Mouse (Mus musculus): Measurements from ENCODE around the gene Ccdc60. TPM values are rescaled to one million over a fixed set of nuclear protein-coding genes. Genes with fewer than 3 reads are reported as not detected.

Gene Ccdc60
- polyA plus RNA-seq, 1 experiment from 2014 or later: 1.8 TPM

GRCm38 (mm10) chr5:116293501-116293900 lies 4.7 kb upstream of the Ccdc60 start:
- H3K4me3 ChIP-seq (replicated peaks): no peak overlapping the region
- H3K4me1 ChIP-seq (replicated peaks): peaks cover 8% of the 10 kb centered on the region
- ATAC-seq: no peak
- 81% methylated on average over 5 of the region's 5 CpGs for WGBS
- no peaks in the 10 kb centered on the region for H3K36me3 ChIP-seq
- no peaks in the 10 kb centered on the region for H3K27me3 ChIP-seq (replicated peaks)
- H3K9me3 ChIP-seq: no peaks in the 10 kb centered on the region
- no peak overlapping the region for H3K4me2 ChIP-seq (replicated peaks)
- no peak overlapping the region for H3K27ac ChIP-seq
- no peak overlapping the region for H3K9ac ChIP-seq

DNA sequence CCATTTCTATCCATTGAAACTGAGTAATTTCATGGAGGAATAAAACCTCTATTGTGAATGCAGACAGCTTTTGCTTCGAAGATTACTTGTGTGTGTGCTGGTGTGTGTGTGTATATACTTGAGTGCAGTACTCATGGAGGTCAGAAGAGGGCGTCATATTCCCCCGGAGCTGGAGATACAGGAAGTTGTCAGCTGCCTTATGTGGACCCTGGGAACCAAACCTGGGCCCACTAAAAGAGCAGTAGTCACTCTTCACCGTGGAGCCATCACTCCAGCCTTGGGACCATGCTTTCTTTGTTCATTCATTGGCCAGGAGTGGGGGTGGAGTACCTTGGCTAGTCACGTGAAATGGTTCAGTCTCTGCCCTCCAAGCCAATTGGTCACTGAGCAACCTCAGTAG lies 1.8 kb upstream of the Ccdc60 start:
- Histone ChIP-seq H3K4me1 (replicated peaks) (peaks cover 10% of the 10 kb centered on the region), H3K36me3 (no peaks in the 10 kb centered on the region), H3K27me3 (replicated peaks) (no peaks in the 10 kb centered on the region), H3K4me2 (replicated peaks) (no peak overlapping the region), H3K9me3 (no peaks in the 10 kb centered on the region), H3K27ac (no peak overlapping the region), H3K4me3 (replicated peaks) (no peak overlapping the region), H3K9ac (no peak overlapping the region)
- WGBS: 92% methylated on average over 5 of the region's 5 CpGs
- ATAC-seq: no peak

- Histone ChIP-seq H3K27ac (no peak overlapping the region), H3K9ac (no peak overlapping the region), H3K4me2 (replicated peaks) (peak overlapping the region; percentile 50), H3K4me3 (replicated peaks) (no peak overlapping the region), H3K27me3 (replicated peaks) (no peaks in the 10 kb centered on the region), H3K36me3 (no peaks in the 10 kb centered on the region), H3K4me1 (replicated peaks) (peaks cover 12% of the 10 kb centered on the region), H3K9me3 (no peaks in the 10 kb centered on the region)
- ATAC-seq: peak; percentile 22; the same call in 1 of the 2 replicates
- WGBS: 10% methylated on average over 9 of the region's 9 CpGs
Observed at GRCm38 (mm10) chr5:116289897-116290296, 1.1 kb upstream of the Ccdc60 start.

DNA sequence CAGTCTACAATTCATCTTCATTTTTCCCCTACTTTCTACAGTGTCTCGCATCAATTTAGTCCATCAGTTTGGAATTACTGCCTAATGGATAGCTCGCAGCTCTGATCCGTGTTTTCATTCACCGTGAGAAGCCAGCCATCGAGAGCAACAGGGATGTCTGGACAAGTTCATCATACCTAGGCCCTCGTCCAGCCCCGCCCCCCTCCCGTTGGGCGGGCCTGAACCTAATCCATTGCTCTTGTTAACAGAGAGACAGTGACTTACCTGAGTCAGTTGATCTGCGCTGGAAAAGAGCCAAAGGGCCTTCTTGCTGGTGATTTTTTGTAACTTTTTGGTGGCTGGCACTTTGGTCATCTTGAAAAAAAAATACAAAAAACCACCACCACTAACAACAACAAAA lies 602 bp downstream of the Ccdc60 start:
- 40% methylated on average over 10 of the region's 10 CpGs for WGBS
- no peak overlapping the region for H3K4me3 ChIP-seq (replicated peaks)
- no peaks in the 10 kb centered on the region for H3K36me3 ChIP-seq
- H3K9me3 ChIP-seq: no peaks in the 10 kb centered on the region
- H3K9ac ChIP-seq: no peak overlapping the region
- ATAC-seq: no peak
- no peaks in the 10 kb centered on the region for H3K27me3 ChIP-seq (replicated peaks)
- H3K4me1 ChIP-seq (replicated peaks): peaks cover 12% of the 10 kb centered on the region
- no peak overlapping the region for H3K27ac ChIP-seq
- H3K4me2 ChIP-seq (replicated peaks): peak overlapping the region; percentile 7; the same call in 1 of the 2 replicates

- Histone ChIP-seq H3K4me2 (replicated peaks) (0 out of 2 replicates have a peak overlapping the region, but pooled peaks have one; percentile 33), H3K36me3 (no peaks in the 10 kb centered on the region), H3K27ac (no peak overlapping the region), H3K9me3 (no peaks in the 10 kb centered on the region), H3K27me3 (replicated peaks) (no peaks in the 10 kb centered on the region), H3K4me1 (replicated peaks) (peaks cover 12% of the 10 kb centered on the region), H3K9ac (no peak overlapping the region), H3K4me3 (replicated peaks) (no peak overlapping the region)
- WGBS: 25% methylated on average over 15 of the region's 15 CpGs
- peak; percentile 66 for ATAC-seq
Observed at GRCm38 (mm10) chr5:116285532-116286176, 3.1 kb downstream of the Ccdc60 start.

DNA sequence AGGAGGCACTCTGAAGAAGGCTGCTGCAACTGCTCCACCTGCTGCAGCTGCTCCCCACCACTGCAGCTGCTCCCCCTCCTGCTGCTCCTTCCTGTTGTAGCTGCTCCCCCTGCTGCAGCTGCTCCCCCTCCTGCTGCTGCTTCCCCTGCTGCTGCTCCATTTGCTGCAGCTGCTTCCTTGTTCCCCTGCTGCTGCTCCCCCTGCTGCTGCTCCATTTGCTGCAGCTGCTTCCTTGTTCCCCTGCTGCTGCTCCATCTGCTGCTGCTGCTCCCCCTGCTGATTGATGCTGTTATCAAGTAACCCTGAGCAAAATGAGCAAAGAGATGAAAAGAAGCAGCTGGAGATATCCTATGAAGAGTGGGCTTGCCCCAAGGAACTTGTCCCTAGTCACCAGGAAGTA lies 8.3 kb downstream of the Ccdc60 start:
- Histone ChIP-seq H3K9me3 (no peaks in the 10 kb centered on the region), H3K27me3 (replicated peaks) (no peaks in the 10 kb centered on the region), H3K27ac (no peak overlapping the region), H3K36me3 (no peaks in the 10 kb centered on the region), H3K4me3 (replicated peaks) (no peak overlapping the region), H3K4me1 (replicated peaks) (0 out of 2 replicates have a peak, but pooled peaks cover 2% of the 10 kb centered on the region), H3K9ac (no peak overlapping the region), H3K4me2 (replicated peaks) (no peak overlapping the region)
- ATAC-seq: no peak

- H3K27ac ChIP-seq: no peak overlapping the region
- no peaks in the 10 kb centered on the region for H3K4me1 ChIP-seq (replicated peaks)
- no peak overlapping the region for H3K4me3 ChIP-seq (replicated peaks)
- H3K27me3 ChIP-seq (replicated peaks): no peaks in the 10 kb centered on the region
- no peak overlapping the region for H3K4me2 ChIP-seq (replicated peaks)
- no peak for ATAC-seq
- 87% methylated on average over 17 of the region's 17 CpGs for WGBS
- H3K9me3 ChIP-seq: no peaks in the 10 kb centered on the region
- no peak overlapping the region for H3K9ac ChIP-seq
- no peaks in the 10 kb centered on the region for H3K36me3 ChIP-seq
Observed at GRCm38 (mm10) chr5:116278436-116278918, 10.3 kb downstream of the Ccdc60 start.

DNA sequence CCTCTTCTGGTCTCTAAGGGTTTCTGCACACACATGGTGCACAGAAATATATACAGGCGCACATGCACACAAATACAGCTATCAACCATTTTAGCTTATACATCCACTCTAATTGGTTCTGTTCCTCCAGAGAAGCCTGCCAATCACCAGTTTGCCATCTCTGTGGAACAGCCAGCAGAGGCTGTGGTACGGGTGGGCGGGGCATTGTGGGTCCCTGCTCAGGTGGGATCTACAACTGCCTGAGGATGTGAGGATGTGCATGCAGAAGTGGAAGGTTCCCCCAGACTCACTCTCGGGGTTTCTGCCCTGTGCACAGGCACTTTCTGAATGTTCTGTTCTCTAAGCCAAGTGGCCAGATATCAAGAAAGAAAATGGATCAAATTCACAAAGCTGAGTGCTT lies 10.8 kb downstream of the Ccdc60 start:
- Histone ChIP-seq H3K9ac (no peak overlapping the region), H3K27ac (no peak overlapping the region), H3K4me3 (replicated peaks) (no peak overlapping the region), H3K4me2 (replicated peaks) (no peak overlapping the region), H3K9me3 (no peaks in the 10 kb centered on the region), H3K36me3 (no peaks in the 10 kb centered on the region), H3K4me1 (replicated peaks) (no peaks in the 10 kb centered on the region), H3K27me3 (replicated peaks) (no peaks in the 10 kb centered on the region)
- 95% methylated on average over 4 of the region's 4 CpGs for WGBS
- ATAC-seq: no peak

- H3K4me1 ChIP-seq (replicated peaks): no peaks in the 10 kb centered on the region; the same call in 1 of the 2 replicates
- H3K36me3 ChIP-seq: no peaks in the 10 kb centered on the region
Observed at GRCm38 (mm10) chr5:116274818-116275217, 14.0 kb downstream of the Ccdc60 start.

GRCm38 (mm10) chr5:116274365-116274764 lies 14.4 kb downstream of the Ccdc60 start:
- 55% methylated on average over 5 of the region's 5 CpGs for WGBS
- Histone ChIP-seq H3K27me3 (replicated peaks) (no peaks in the 10 kb centered on the region), H3K4me3 (replicated peaks) (no peak overlapping the region), H3K9me3 (no peaks in the 10 kb centered on the region), H3K27ac (peak overlapping the region; percentile 32; the same call in 1 of the 2 replicates), H3K4me1 (replicated peaks) (no peaks in the 10 kb centered on the region; the same call in 1 of the 2 replicates), H3K36me3 (no peaks in the 10 kb centered on the region), H3K9ac (no peak overlapping the region), H3K4me2 (replicated peaks) (no peak overlapping the region)
- ATAC-seq: no peak

More at GRCm38 (mm10) chr5:116274818-116275217, 14.0 kb downstream of the Ccdc60 start:
- ATAC-seq: no peak
- Histone ChIP-seq H3K4me3 (replicated peaks) (no peak overlapping the region), H3K9me3 (no peaks in the 10 kb centered on the region), H3K4me2 (replicated peaks) (no peak overlapping the region), H3K27me3 (replicated peaks) (no peaks in the 10 kb centered on the region), H3K9ac (no peak overlapping the region), H3K27ac (no peak overlapping the region)
- WGBS: 55% methylated on average over 2 of the region's 2 CpGs

DNA sequence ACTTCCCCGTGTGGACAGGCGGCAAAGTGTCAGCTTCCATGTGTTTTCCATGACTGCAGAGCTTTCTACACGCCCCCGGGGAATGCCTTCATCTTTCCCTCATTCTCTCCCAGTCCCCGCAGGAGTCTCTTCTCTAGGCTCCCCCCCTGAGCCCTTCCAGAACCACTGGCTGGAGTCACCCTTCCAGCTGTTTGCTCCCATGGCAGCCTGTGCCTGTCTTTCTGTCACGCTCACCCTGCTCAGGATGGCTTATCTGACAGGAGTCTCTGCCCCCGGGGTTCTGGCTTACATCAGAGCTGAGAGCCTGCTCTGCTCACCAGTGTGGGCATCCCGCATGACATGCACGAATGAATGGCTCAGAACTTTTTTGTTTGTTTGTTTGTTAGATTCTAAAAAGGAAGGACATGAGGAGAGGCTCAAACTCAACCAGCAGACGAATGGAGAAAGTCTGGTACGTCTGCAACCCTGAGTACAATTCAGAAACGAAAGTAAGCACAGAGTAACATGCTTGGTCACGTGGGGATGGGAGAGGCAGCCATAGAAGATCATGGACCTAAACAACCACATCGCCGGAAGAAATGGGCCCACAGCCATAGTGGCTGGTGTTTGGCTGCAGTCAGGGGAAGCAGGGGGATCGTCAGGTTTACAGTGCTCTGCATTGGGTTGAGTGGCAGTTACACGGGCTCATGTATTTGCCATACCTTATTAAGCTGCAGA lies 17.1 kb downstream of the Ccdc60 start:
- Histone ChIP-seq H3K4me2 (replicated peaks) (peak overlapping the region; percentile 35; the same call in 1 of the 2 replicates), H3K4me1 (replicated peaks) (no peaks in the 10 kb centered on the region; the same call in 1 of the 2 replicates), H3K27me3 (replicated peaks) (no peaks in the 10 kb centered on the region), H3K27ac (no peak overlapping the region), H3K36me3 (no peaks in the 10 kb centered on the region), H3K9me3 (no peaks in the 10 kb centered on the region), H3K9ac (no peak overlapping the region), H3K4me3 (replicated peaks) (peak overlapping the region; percentile 7; the same call in 1 of the 2 replicates)
- 45% methylated on average over 17 of the region's 17 CpGs for WGBS
- ATAC-seq: no peak

GRCm38 (mm10) chr5:116269212-116270145 lies 19.3 kb downstream of the Ccdc60 start:
- no peak overlapping the region; the same call in 1 of the 2 replicates for H3K27ac ChIP-seq
- 80% methylated on average over 17 of the region's 17 CpGs for WGBS

More at GRCm38 (mm10) chr5:116269212-116270145, 19.3 kb downstream of the Ccdc60 start:
- Histone ChIP-seq H3K9ac (no peak overlapping the region), H3K4me2 (replicated peaks) (no peak overlapping the region), H3K9me3 (no peaks in the 10 kb centered on the region), H3K27me3 (replicated peaks) (no peaks in the 10 kb centered on the region), H3K4me3 (replicated peaks) (no peak overlapping the region), H3K36me3 (no peaks in the 10 kb centered on the region), H3K4me1 (replicated peaks) (no peaks in the 10 kb centered on the region; the same call in 1 of the 2 replicates)
- peak; percentile 68; the same call in 1 of the 2 replicates for ATAC-seq
